Mouse (Mus musculus): Measurements from ENCODE around the gene Serpinh1. TPM values are rescaled to one million over a fixed set of nuclear protein-coding genes. Genes with fewer than 3 reads are reported as not detected.

Gene Serpinh1
- polyA plus RNA-seq (2015; fragmentation: Nextera tagmentation; extraction: Ambion mirVana), result 579 and 666 TPM in 2 replicates

GRCm38 (mm10) chr7:99352526-99353400, at the start of gene Serpinh1:
Gene Serpinh1 (minus strand): TSS chr7:99353239.
- no peaks in the 10 kb centered on the region for H3K27me3 ChIP-seq (replicated peaks; ENCODE audit: insufficient read depth, low read length)
- peak within 1 kb of the TSS; percentile 93 for H3K27ac ChIP-seq (ENCODE audit: low read length)
- TF ChIP-seq EP300 (IDR thresholded peaks at IDR 0.05), result no peak
- no peak; the same call in 1 of the 2 replicates for TF ChIP-seq CTCF (IDR thresholded peaks at IDR 0.05)
- peak within 1 kb of the TSS; percentile 68 for H3K4me3 ChIP-seq (ENCODE audit: low read depth, low read length)
- H3K4me2 ChIP-seq (replicated peaks; ENCODE audit: low read depth, low read length), result peak within 1 kb of the TSS; percentile 73
- H3K9me3 ChIP-seq (ENCODE audit: low read length), result no peaks in the 10 kb centered on the region
- WGBS, result 1% methylated on average over 34 of the region's 35 CpGs
- peaks cover 41% of the 10 kb centered on the region for H3K4me1 ChIP-seq (ENCODE audit: insufficient read depth, low read depth, low read length)
- peak; percentile 98 for DNase-seq (ENCODE audit: low spot score)
- peaks cover 11% of the 10 kb centered on the region; the same call in 1 of the 2 replicates for H3K36me3 ChIP-seq (ENCODE audit: insufficient read depth, low read length)
- ATAC-seq, result peak; percentile 86
- H3K9ac ChIP-seq (replicated peaks; ENCODE audit: low read depth), result peak within 1 kb of the TSS; percentile 75

- peak; percentile 52 for ATAC-seq
- no peak overlapping the region for H3K9ac ChIP-seq (replicated peaks; ENCODE audit: low read depth)
Measured at GRCm38 (mm10) chr7:99402477-99402876, 49.4 kb upstream of the Serpinh1 start.

GRCm38 (mm10) chr7:99401373-99401772, 48.3 kb upstream of the Serpinh1 start:
- Histone ChIP-seq H3K36me3 (ENCODE audit: insufficient read depth, low read length) (no peaks in the 10 kb centered on the region), H3K27me3 (replicated peaks; ENCODE audit: insufficient read depth, low read length) (no peaks in the 10 kb centered on the region), H3K27ac (ENCODE audit: low read length) (no peak overlapping the region), H3K9ac (replicated peaks; ENCODE audit: low read depth) (no peak overlapping the region), H3K4me2 (replicated peaks; ENCODE audit: low read depth, low read length) (no peak overlapping the region), H3K4me3 (ENCODE audit: low read depth, low read length) (no peak overlapping the region), H3K9me3 (ENCODE audit: low read length) (no peaks in the 10 kb centered on the region), H3K4me1 (ENCODE audit: insufficient read depth, low read depth, low read length) (peaks cover 5% of the 10 kb centered on the region; the same call in 1 of the 2 replicates)
- TF ChIP-seq EP300 (IDR thresholded peaks at IDR 0.05) (peak; percentile 8; the same call in 1 of the 2 replicates), CTCF (IDR thresholded peaks at IDR 0.05) (no peak)
- DNase-seq (ENCODE audit: low spot score), result peak; percentile 68
- ATAC-seq, result peak; percentile 81
- 44% methylated on average over 8 of the region's 8 CpGs for WGBS

More at GRCm38 (mm10) chr7:99402477-99402876, 49.4 kb upstream of the Serpinh1 start:
- peak; percentile 57 for DNase-seq (ENCODE audit: low spot score)
- Histone ChIP-seq H3K27ac (ENCODE audit: low read length) (0 out of 2 replicates have a peak overlapping the region, but pooled peaks have one; percentile 21), H3K9me3 (ENCODE audit: low read length) (no peaks in the 10 kb centered on the region), H3K4me2 (replicated peaks; ENCODE audit: low read depth, low read length) (no peak overlapping the region), H3K4me1 (ENCODE audit: insufficient read depth, low read depth, low read length) (peaks cover 5% of the 10 kb centered on the region; the same call in 1 of the 2 replicates), H3K27me3 (replicated peaks; ENCODE audit: insufficient read depth, low read length) (no peaks in the 10 kb centered on the region), H3K4me3 (ENCODE audit: low read depth, low read length) (no peak overlapping the region), H3K36me3 (ENCODE audit: insufficient read depth, low read length) (no peaks in the 10 kb centered on the region)
- 67% methylated on average over 6 of the region's 6 CpGs for WGBS
- no peak for TF ChIP-seq EP300 (IDR thresholded peaks at IDR 0.05)
- no peak for TF ChIP-seq CTCF (IDR thresholded peaks at IDR 0.05)

- Histone ChIP-seq H3K9ac (replicated peaks; ENCODE audit: low read depth) (no peak overlapping the region), H3K27me3 (replicated peaks; ENCODE audit: insufficient read depth, low read length) (no peaks in the 10 kb centered on the region), H3K9me3 (ENCODE audit: low read length) (no peaks in the 10 kb centered on the region), H3K36me3 (ENCODE audit: insufficient read depth, low read length) (peaks cover 2% of the 10 kb centered on the region; the same call in 1 of the 2 replicates), H3K4me1 (ENCODE audit: insufficient read depth, low read depth, low read length) (peaks cover 3% of the 10 kb centered on the region; the same call in 1 of the 2 replicates), H3K4me2 (replicated peaks; ENCODE audit: low read depth, low read length) (no peak overlapping the region), H3K4me3 (ENCODE audit: low read depth, low read length) (no peak overlapping the region), H3K27ac (ENCODE audit: low read length) (no peak overlapping the region)
- no peak for TF ChIP-seq EP300 (IDR thresholded peaks at IDR 0.05)
- no peak for TF ChIP-seq CTCF (IDR thresholded peaks at IDR 0.05)
- no peak for ATAC-seq
- no peak for DNase-seq (ENCODE audit: low spot score)
- 60% methylated on average over 11 of the region's 11 CpGs for WGBS
Measured at GRCm38 (mm10) chr7:99396994-99397659, 44.1 kb upstream of the Serpinh1 start.

GRCm38 (mm10) chr7:99395908-99396616, 43.0 kb upstream of the Serpinh1 start:
- ATAC-seq (no peak), DNase-seq (ENCODE audit: low spot score) (no peak)
- Histone ChIP-seq H3K27ac (ENCODE audit: low read length) (no peak overlapping the region), H3K9ac (replicated peaks; ENCODE audit: low read depth) (no peak overlapping the region), H3K4me3 (ENCODE audit: low read depth, low read length) (no peak overlapping the region), H3K36me3 (ENCODE audit: insufficient read depth, low read length) (peaks cover 4% of the 10 kb centered on the region; the same call in 1 of the 2 replicates), H3K9me3 (ENCODE audit: low read length) (no peaks in the 10 kb centered on the region), H3K27me3 (replicated peaks; ENCODE audit: insufficient read depth, low read length) (no peaks in the 10 kb centered on the region), H3K4me2 (replicated peaks; ENCODE audit: low read depth, low read length) (no peak overlapping the region), H3K4me1 (ENCODE audit: insufficient read depth, low read depth, low read length) (no peaks in the 10 kb centered on the region)
- WGBS, result 71% methylated on average over 11 of the region's 11 CpGs
- TF ChIP-seq EP300 (IDR thresholded peaks at IDR 0.05) (no peak), CTCF (IDR thresholded peaks at IDR 0.05) (no peak)
